Mouse (Mus musculus): ENCODE data around the gene Eif4b.
"Not testable (repeated sequence)": the region's sequence is repeated elsewhere in the genome, so short reads cannot be mapped to it uniquely, and the experiment has no call there.

Gene Eif4b

DNA sequence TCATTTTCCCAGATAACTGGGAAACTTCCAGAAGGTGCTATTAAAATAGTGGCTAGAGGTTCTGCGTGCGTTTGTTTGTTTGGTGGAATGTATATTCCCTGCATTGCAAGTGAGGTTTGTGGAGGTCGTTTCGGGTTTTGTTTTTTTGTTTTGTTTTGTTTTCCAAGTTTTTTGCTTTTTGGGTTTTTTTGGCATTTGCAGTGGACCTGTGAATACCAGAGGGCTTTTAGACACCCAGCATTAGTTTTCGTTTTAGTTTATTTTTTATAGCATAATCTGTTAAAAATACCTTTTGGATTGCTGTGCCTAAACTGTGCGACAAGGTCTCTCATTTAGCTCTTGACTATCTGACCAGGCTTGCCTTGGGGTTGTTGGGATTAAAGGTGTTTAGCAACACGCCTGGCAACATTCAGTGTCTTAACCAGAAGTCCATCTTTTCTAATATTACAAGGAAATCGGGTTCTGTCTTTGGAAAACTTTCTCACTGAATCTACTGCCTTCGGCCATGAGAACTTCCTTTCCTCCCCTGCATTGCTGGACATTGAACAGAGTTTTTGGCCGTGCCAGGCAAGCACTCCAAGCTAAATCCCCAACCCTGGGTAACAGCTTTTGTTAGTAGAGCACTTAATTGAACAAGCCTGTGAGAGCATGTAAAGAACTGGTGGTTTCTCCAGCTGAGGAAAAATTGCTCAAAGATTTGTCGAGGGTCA is 1.5 kb downstream of the Eif4b start:
- no peak for DNase-seq (ENCODE audit: low spot score in 2 of 2)

DNA sequence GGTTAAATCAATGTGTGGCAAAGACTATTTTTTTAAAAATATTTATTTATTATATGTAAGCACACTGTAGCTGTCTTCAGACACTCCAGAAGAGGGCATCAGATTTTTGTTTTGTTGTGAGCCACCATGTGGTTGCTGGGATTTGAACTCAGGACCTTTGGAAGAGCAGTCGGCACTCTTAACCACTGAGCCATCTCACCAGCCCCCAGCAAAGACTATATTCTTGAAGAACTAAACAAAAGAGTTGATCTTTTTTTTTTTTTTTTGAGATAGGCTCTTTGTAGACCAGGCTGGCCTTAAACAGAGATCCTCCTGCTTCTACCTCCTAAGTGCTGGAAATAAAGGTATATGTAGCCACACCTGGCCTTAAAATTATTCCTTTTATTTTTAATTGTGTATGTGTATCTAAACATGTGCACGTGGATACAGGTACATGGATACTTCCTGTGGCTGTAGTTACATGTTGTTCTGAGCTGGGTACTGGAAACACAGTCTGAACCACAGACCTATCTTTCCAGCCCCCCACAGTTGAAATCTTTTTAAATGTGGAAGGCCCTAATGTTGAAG is 3.6 kb downstream of the Eif4b start:
- no peak for DNase-seq (ENCODE audit: low spot score in 2 of 2)

DNA sequence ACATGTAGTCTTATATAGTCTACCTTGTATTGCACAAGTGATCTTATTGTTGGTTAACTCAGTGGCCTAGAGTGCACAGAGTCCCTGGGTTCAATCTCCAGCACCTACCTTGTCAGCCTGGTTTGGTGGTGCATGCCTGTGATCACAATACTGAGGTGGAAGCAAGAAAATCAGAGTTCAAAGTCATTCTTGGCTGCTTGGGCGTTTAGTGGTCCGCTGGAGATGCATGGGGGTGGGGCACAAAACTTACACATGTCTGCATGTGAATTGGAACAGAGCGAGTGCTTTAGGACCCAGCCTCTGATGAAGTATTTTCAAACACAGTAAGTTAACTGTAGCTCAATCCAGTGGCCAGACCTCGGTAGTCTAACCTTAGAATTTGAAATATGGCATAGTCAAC is 5.6 kb downstream of the Eif4b start:
- DNase-seq (ENCODE audit: low spot score in 2 of 2) = no peak

DNA sequence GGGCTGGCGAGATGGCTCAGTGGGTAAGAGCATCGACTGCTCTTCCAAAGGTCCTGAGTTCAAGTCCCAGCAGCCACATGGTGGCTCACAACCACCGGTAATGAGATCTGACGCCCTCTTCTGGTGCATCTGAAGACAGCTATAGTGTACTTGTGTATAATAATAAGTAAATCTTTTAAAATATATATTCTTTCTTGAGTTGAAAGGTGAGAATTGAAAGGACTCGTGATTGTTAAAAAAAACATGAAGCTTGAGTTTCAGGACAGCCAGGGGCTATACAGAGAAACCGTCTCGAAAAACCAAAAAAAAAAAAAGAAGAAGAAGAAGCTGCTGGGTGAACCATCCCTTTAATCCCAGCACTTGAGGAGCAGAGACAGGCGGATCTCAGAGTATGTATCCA is 6.4 kb downstream of the Eif4b start:
- not testable (repeated sequence) for DNase-seq (ENCODE audit: low spot score in 2 of 2)

DNA sequence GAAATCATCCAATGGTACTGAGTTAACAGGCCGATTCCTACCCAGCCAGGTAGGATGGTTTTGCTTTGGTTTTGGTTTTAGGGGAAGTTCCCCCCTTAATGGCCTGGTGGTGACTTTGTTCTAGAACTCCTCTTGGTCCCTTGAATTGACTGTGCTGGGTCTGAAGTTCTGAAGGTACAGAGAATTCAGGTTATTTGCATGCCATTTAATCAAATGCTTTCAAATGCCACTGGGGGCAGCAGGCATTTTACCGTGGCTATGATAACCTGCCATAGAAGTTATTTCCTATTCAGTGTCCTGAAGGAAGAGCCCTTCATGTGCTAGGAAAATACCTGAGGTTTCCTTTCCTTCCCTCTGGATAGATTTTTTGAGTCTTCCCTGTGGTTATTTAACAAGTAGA is 6.9 kb downstream of the Eif4b start:
- no peak for DNase-seq (ENCODE audit: low spot score in 2 of 2)

DNA sequence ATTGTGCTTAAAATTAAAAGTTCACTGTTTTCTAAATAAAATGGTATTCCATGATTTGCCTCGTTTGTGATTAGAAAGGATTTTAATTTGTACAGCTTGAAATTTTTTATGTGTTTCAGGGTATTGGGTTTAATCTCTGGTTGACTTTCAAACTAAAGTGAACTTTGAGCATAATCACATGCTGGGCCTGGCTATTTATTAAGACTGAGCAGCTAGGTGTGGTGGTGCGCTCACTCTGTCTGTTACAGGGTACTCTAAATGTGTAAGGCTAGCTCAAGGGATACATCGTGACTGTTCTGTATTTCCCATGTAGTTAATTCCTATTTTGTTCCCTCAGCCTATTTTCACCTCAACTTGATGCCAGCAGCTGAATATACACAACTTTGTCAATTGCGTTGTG is 8.6 kb downstream of the Eif4b start:
- no peak for DNase-seq (ENCODE audit: low spot score in 2 of 2)

DNA sequence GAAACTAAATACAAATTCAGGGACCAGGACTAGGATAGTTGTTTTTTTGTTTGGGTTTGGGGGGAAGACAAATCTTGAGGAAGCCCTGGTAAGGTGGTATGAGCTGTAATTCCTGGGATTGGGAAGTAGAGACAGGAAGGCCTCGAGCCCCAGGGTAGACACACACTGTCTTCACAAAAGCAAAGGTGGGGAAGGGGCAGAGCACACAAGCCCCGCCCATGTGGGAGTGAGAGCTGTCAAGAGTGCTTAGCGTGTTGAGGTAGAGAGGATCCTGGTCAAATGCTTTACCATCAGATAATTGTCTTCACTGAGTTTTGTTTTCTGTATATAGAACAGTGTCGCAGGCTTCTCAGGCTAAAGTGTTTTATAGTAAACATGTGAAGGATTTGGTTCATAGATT is 9.5 kb downstream of the Eif4b start:
- DNase-seq (ENCODE audit: low spot score in 2 of 2) = no peak

DNA sequence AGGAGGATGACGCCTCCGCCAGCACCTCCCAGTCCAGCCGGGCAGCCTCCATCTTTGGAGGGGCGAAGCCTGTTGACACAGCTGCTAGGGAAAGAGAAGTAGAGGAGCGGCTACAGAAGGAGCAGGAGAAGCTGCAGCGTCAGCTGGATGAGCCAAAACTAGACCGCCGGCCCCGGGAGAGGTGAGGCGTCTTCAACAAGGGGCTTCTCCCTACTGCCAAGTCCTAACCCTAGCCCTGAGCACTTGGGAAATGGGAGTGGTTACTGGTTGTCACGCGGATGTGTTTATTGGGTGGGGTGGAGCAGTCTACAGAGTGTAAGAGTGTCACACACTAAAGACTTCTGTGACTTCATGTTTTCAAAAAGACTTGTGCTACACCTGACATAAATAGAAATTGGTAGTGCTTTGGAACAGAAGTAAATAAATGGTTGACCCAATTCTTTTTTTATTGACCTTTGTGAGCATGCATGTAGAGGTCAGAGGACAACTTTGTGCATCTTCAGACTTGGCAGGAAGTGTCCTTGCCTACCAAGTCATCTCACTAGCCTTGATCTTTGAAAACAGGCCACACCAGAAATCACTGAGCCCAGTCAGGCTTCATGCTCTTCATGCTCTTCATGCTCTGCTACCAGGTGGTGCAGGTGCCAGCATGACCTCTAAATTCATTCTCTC is 16.5 kb downstream of the Eif4b start:
- no peak for DNase-seq (ENCODE audit: low spot score in 2 of 2)

DNA sequence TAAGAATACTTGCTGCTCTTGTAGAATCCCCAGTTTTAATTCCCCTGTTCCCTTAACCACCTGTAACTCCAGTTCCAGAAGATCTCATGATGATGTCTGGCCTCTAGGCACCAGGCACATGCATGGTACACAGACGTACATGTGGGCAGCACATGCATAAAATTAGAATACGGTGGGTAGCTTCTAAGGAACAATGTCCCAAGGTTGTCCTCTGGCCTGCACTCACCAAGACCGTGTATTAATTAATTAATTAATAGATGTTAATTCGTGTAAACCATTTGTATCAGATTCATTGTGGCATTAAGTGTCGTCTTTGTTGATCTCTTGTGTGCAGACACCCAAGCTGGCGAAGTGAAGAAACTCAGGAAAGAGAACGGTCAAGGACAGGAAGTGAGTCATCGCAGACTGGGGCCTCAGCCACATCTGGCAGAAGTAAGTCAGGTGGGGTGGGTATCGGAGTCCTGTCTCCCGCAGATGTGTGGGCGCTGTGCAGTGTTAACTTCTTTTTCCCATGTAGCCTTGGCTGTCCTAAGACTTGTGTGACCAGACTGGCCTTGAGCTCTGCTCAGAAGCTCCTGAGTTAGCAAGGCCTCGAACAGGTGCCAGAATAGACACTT is 17.6 kb downstream of the Eif4b start:
- DNase-seq (ENCODE audit: low spot score in 2 of 2) = peak; percentile 61 to 77

DNA sequence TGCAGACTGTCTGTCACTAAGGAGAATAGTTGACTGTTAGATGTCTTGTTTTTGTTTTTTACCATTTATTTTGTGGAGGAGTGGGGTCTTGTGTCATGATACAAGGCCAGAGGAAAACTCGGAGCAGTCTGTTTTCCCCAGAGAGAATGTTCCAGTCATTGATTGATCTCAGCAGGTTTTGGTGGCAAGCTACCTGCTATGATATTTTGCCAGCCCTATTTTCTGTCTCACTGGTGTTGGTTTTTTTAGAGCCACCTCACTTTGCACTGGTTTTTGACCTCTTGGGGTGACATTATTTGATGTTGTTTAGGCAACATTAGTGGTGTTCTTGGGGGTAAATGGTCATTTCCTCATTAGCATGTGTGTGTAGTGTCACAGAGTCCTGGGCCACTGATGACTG is 18.1 kb downstream of the Eif4b start:
- DNase-seq (ENCODE audit: low spot score in 2 of 2) = no peak

DNA sequence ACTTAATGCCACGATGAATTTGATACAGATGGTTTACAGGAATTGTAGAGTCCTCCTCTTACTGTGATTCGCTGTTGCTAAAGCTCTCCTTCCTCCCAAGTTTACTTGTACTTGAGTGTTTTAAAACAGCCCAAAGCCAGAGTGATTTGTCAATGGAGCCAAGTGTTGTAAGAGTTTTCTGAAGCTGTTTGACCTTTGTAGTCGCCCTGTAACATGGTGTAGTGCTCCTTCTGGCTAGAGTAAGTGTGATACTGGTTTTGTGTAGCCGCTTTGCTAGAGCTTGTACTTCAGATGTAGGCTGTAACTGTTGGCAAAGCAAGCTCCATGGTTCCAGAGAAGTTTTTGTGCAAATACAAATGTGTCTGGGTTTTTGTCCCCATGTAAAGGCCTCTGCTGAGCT is 18.6 kb downstream of the Eif4b start:
- DNase-seq (ENCODE audit: low spot score in 2 of 2) = no peak

DNA sequence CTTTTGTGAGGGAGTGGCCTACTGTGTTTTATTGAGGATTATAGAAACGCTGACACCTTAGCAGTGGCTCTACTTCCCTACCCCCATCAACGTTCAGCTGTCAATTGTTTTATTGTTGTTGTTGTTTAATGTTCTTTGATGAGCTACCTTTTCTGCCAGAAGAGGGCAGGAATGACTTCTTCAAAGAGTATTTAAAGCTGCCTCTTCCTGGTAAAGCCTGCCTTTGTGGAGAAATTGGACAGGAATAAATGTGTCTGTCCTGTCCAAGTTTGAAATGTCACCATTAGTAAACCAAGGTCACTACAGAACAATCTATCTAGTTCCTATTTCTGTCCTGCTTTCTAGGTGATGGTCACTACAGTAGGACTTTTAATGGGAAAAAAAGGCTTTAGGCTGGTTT is 20.6 kb downstream of the Eif4b start:
- DNase-seq (ENCODE audit: low spot score in 2 of 2) = no peak

DNA sequence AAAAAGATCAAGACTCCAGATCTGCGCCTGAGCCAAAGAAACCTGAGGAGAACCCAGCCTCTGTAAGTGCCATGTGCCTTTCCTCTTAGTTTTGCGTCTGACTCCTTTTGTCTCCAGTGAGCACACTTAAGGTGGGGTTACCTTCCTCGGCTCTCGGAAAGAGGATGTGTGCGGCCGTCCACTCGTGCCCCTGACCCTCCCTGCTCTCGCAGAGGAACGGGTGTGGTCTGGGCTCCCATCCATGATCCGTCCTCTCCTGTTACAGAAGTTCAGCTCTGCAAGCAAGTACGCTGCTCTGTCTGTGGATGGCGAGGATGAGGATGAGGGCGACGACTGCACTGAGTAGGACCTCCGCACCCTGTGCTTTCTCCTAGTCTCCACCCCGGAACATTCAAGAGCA is 21.4 kb downstream of the Eif4b start:
- no peak for DNase-seq (ENCODE audit: low spot score in 2 of 2)

DNA sequence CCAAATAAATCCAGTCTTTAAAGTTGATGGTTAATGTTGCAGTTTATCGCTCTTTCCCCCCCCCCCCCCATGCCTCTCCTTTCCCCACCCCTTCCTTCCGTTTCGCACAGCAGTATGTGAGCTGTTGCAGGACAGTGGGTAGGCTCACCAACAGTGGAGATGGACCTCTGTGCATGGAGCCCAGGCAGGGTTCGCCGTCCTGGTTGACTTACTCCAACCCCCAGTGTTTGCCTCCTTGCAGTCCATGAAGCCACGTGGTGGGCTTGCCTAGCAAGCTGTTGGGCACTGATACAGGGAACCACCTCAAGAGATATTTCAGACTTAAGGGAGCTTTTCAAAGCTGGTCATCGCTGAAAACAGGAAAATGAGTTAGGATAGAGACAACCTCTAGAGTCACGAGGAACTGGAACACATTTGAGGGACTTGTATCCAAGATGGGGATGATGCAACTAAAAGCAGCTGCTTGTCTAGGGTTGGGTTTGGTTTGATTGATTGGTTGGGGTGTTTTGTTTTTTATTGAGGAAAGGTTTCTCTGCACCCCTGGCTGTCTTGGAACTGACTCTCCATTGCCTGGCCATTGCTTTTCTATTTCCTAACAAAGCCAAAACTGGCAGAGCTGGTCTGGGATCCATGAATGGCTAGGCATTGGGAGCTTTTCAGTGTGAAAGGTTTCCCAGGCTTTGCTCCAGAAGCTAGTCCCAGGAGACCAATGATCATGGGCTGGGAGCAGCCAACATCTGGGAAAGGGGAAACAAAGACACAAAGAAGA is 23.8 kb downstream of the Eif4b start:
- no peak for DNase-seq (ENCODE audit: low spot score in 2 of 2)

DNA sequence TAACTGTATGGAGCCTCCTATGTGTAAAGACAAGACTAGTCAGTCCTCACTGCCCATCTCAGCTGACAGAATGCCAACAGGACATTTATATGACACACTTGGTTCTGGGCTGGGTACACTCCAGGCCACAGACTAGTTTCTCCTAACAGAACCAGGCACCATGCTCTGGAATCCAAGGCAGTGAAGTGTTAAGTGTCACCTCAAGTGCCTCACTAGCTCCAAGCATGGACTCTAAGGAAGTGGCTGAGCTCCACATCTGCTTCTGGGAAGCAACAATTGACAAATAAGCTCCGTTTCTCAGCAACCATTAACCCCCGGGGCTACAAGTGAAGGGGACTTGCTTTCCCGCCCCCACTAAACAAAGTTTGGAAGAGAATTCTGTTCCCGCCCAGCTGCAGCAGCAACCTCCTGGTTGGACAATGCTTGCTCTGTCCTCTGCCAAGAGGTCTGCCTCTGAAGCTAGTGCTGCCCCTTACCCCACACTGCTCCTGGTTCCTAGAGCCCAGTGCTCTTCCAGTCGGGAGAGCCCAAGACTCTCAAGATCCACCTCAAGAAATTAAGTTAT is 24.5 kb downstream of the Eif4b start:
- DNase-seq (ENCODE audit: low spot score in 2 of 2) = no peak

DNA sequence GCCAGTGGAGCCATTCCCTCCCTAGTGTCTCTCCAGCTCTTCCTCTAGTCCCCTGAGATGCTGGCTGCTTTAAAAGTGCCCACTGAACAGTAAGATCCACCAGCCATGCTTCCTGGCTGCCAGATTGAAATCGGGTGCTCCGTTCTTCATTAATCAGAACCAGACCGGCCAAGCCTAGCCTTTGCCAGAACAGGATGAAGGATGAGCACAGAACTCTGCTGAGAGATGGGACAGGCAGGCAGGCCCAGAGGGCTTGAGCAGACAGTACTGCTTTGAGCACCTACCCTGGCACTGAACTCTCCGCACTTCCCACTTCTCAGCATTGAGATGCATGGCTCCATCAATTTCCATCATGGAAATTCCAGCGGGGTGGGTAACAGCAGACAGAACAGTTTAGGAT is 25.7 kb downstream of the Eif4b start:
- no peak for DNase-seq (ENCODE audit: low spot score in 2 of 2)

DNA sequence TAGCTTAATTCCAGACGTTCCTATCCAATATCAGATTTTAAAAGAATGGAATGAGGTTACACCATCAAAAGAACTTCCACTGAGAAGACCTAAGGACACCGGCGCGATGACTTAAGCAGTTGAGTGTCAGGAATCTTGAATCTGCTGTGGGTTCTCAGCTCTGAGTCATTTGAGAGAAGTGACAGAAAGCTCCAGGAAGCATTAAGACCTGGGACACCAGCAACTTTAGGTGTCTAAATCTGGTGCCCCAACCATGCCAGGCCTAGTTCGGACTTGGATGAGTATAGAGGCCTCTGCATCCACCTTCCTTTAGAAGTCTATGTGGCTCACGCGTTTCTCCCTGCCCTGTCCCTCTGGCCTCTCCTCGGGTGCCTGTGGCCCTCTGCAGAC is 26.2 kb downstream of the Eif4b start:
- peak in 1 of 2 experiments; percentile 48 for DNase-seq (ENCODE audit: low spot score in 2 of 2)

DNA sequence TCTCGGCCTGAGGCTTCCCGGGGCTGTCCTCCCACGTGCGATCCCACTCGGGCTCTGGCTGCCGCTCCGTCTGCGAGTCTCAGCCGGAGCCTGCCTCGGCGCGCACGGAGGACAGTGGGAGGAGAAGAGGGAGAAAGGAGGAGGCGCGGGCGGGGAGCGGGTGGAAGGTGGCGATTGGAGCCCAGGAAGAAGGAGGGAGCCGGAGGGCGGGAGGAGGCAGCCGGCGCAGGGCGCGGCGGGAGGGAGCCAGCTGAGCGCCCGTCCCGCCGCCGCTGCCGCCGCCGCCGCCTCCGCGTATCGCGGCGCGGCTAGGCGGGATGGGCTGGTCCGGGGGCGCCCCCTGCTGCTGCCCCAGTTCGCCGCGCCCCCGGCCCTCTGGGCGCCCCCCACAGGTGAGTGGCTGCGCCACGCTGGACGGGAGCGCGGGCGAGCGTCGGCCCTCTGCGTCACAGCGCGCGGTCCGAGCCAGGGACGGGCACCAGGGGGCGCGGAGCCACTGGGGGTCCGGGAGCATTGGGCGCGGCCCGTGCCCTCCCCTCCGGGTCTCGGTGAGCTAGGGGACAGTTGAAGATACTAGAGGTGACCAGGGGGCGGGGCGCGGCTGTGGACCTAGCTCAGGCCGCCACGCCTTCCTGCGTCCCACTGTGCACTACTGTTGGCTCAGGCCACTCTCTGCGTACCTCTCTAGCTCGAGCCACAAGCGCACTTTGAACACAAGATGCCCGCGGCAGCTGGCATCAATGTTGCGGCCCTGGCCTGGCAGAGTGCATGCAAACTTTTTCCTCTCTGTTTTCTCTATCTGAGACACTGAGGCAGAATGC is 26.8 kb downstream of the Eif4b start, which contains the start of gene Tns2:
TSS of gene Tns2 (plus strand) at position 253 of the 821 bp plus-strand sequence.
- DNase-seq (ENCODE audit: low spot score in 2 of 2) = peak; percentile 49 to 60

DNA sequence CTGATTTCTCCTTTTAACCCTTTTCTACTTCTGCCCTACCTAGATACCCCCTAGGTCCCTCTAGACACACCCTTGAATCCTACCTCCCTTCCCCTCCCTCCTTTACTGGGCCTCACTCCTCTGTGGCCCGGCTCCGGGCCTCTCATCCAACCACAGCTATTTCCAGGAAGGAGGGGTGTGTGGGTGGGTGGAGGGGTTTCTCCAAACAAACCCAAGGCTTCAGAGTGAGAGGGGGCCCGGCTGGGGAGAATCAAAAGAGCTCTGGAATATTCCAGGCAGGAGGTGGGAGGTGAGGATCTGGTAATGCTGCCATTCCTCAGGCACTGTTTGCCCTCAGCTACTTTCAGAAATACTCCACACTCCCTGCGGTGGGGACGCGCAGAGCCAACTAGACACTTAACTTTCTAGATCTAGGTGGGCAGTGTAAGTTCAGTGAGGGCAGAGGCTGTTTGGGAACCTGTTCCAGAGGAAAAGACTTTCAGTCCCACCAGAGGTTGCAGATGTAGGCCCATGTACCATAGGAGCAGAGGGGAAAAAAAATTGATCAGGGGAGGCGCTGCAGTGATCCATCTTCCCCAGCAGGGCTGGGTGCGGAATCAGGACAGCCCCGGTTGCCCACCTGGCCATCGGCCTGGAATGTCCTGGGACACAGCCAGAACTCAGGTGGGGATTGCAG is 27.6 kb downstream of the Eif4b start:
- no peak for DNase-seq (ENCODE audit: low spot score in 2 of 2)
